Mouse (Mus musculus): ENCODE measurements around the gene Zmat5.

Gene Zmat5

DNA sequence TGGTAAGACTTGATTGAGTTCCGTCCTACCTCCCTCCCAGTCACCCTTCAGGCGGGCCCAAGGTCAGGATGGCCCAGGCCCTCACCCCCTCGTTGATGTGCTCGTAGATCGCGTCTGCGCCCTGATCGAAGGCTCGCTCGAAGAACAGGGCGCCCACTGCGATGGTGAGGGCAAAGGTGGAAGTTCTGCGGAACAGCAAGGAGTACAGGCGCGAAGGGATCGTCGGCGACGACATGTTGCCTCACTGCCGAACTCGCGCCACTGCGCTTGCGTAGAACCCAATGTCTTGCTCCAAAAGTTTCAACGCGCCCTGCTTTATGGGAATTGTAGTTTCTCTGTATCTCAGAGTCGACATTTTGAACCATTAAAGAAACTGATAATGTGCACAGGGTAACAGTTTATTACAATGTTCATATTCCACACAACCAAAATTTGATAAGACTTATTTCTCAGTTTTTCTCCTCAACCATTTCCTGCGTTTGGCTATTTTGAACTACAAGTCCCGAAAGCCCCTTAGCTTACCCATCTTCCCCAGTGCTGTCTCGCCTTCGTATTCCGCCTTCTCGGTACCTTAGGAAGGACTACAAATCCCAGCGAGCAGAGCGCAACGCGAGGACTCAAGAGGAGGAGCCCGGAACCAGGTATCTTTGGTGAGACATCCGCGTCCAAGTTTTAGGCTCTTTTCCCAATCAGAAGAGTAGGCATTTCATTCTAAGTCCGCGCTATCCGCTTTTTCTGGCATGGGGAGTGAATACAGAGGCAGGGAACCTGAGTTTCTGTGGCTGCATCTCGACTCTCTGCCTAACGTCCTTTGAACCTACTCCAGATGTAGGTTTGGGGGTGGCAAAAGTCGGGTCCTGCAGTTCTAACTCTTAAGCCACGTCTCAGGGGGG is at the start of gene Zmat5, which contains the start of gene Uqcr10:
Gene Zmat5, plus strand, starts transcription at position 607 of the 893 bp plus-strand sequence.
Gene Uqcr10, minus strand, starts transcription at position 271 of the 893 bp plus-strand sequence.
- peak; percentile 88 for DNase-seq

DNA sequence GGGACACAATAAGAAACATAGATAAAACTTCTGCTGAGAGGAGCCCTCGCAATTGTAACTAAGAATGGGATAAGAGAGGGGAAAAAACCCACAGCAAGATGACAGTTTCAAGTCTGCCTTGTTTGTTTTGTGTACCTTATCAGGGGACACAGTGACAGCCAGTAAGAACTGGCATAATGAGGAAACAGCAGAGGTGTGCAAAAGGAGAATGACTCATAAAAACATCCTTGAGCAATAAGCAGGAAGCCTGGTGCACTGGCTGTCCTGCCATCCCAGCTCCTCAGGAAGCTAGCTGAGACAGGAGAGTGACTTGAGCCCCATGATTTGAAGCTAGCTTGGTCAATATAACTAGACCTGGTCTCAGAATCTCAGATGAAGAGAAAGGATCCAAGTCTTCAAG is 44.7 kb upstream of the Zmat5 start:
- DNase-seq = no peak

DNA sequence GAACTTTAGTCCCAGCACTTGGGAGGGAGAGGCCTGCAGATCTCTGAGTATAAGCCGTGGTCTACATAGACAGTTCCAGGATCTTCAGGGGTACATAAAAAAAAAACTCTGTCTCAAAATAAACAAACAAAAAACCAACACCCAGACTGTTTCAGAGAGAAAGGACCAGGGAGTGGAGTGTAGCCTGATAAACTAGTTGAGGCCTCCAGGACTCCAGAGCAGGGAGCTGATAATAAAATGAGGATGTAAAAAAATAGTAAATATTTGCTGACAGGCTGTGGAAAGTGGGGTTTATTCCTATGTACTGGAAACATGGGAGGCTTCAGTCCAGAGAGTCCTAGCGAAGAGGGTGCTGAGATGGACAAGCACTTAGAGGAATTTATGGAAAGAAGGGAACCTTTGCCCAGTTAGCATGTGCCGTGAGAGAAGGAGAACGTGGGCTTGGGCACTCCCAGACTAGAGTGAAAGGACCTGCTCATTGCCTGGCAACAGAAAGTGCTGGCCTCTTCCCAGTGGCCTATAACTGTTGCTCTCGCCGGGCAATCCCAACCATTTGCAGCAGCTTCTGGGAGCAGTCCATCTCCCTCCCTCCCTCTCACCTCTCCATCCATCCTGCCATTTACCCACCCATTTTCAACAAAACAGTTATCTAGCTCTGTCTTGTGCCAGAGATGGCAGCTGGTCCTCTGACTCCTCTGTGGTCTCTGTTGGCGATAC is 44.0 kb upstream of the Zmat5 start:
- DNase-seq = no peak

DNA sequence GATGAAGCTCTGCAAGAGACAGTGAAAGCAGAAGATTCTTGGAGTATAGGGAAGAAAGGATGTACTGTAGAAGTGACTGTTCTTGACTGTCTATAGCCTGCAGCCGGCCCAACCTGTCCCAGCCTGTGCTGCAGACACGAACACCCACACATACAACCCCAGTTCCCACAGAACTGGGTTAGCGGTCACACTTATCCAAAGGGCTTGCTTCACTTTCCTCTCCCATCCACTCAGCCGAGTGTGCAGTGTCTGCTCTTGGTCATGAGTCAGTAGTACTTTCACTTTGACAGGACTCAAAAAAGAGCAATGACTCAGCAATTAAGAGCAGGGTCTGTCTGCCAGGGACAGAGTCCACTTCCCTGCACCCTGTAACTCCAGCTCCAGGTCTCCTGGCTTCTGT is 43.2 kb upstream of the Zmat5 start:
- no peak for DNase-seq

GRCm38 (mm10) chr11:4661871-4662495 is 42.5 kb upstream of the Zmat5 start:
- DNase-seq = peak; percentile 38

- DNase-seq = no peak
These were observed 42.0 kb upstream of the Zmat5 start for GRCm38 (mm10) chr11:4662496-4662878.

DNA sequence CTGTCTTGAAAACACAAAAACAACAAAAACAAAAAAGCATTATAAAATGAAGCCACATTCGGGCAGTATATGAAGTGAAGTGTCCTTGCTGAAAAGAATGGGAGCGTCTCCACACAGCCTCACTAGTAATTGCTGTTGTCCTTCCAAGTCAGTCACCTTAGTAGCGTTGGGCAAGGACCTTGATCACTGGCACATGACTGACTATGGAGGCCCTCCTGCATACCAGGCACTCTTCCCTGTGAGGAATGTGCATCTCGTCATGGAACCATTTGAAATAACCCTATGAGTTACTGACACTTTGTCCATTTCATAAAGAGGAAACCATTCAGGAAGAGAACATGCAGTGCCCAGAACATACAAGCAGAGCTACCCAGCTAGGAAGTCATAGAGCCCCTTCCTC is 32.7 kb upstream of the Zmat5 start:
- no peak for DNase-seq

DNA sequence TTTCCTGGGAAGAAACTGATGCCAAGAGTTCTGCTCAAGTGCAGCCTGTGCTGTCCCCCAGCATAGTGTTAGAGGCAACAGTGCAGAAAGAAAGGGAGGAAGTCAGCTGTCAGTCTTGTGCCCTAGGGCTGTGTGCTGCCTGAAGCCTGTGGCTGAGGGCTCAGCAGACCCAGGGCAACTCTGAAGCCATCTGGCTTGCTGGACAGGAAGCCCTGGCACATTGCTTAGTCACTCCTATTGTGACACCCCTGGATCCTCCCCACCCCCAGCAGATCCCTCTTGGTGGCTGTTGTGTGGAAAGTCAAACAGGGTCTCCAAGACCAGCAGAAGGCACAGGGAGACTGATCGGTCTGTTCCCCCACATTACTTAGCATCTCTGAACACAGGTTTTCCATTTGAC is 29.9 kb upstream of the Zmat5 start:
- DNase-seq = no peak

GRCm38 (mm10) chr11:4675126-4675562 is 29.3 kb upstream of the Zmat5 start:
- DNase-seq = no peak

DNA sequence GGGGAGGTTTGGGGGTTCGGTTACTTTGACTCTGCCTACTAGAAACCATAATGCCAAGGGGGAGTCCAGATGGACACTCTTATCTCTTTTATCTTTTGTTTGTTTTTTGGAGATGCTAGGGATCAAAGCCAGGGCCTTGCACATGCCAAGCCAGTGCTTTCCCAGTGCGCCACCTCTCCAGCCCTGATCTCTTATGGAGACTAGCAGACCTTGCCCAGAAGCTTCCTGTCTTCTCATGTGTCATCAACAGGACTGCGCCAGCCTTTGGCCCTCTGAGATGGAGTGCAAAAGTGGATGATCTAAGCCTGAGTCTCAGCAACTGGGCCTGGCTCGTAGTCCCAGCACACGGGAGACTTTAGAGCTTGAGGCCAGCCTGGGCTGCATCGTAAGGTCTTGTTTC is 28.8 kb upstream of the Zmat5 start:
- no peak for DNase-seq

DNA sequence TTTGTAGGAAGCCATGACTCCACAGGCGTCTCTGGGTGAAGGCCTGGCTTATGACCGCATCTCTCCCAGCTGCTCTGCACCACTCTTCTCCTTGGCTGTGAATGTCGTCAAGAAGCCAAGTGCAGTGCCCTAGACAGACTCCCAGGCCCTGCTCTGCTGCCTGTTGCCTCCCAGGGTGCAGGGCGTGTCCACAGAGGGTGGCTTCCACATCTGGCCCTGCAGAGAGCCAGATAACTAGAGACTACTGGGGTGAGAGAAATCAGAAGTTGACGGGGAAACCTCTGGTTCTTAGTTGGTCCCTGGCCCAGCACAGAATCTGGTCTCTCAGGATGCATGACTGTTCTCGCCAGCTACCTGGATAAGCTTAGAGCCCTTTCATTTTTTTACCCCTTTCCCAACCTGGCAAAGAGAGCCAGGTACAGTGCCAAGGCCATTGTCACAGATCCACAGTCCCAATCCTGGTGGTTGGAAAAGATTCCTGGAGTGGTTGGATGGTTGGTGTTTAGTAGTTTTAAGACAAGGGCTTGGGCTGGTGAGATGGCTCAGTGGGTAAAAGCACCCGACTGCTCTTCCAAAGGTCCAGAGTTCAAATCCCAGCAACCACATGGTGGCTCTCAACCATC is 27.1 kb upstream of the Zmat5 start:
- DNase-seq = no peak

DNA sequence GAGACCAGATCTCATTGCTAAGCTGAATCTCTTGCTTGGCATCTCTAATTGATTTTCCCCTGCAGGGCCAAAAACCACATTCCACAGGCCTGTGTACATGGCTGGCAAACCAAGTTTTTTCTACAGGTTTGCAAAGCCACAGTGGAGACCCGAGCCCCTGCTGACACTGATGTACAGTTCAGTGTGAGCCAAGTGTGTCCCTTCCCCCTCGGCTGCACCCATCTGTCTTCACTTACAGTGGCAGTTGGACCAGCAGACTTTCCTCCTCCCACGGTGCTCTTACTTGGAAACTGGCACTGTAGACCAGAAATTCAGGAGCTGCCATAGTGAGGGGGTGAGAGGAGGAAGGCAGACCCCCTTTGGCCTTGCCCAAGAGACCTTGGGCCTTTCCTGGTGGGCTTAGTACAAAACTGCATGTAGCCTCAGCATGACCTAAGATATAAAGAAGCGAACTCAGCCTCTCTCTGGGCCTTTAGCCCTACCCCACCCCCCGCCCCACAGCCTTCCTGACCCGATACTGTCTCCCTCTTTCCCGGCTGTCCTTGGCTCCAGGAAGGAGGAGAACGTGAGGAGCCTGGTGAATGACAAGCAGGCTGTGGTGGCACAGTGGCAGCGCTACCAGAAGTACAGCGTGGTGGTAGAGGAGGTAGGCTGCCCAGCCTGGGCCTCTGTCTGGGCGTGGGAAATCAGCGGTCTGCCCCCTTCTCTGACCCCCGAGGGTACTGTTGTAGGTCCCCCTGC is 25.6 kb upstream of the Zmat5 start:
- no peak for DNase-seq

GRCm38 (mm10) chr11:4679441-4679832 is 25.0 kb upstream of the Zmat5 start:
- DNase-seq = no peak

DNA sequence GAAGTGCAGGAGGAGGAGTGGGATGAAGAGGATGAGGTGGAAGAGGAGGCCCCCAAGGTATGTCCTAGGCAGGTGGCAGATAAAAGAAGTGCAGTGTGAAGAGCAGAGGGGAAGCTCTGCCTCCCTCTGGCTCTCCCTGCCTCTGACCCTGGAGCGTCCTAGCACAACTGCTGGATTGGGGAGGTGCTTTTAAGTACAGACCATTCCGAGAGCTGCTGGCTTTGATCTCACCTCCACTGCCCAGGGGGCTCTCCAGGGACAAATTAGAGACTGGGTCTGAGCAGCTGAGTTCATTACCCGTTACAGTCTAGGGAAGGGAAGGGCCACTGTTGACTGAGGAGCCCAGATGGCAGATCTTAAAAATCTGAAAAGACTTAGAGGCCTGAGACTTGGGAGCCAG is 24.4 kb upstream of the Zmat5 start:
- DNase-seq = no peak

- DNase-seq = no peak
These were observed 21.0 kb upstream of the Zmat5 start for GRCm38 (mm10) chr11:4683516-4683915.

- DNase-seq = no peak
These were observed 20.3 kb upstream of the Zmat5 start for GRCm38 (mm10) chr11:4684186-4684585.

DNA sequence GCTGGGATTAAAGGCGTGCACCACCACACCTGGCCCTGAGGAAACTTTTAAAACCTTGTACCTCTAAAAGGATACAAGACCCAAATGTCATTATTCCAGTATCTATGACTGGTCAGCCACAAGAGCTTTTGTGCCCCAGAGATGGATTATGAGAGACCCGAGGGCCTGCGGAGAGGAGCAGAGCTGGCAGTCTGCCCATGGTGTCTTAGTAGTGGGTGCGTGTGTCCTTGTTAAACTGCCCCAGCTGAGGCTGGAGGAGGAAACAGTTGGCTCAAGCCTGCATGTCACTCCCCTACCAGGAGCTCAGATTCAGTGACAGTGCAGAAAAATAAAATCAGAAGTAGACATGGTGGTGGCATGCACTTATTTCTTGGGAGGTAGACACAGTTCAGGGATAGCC is 19.4 kb upstream of the Zmat5 start:
- no peak for DNase-seq

- DNase-seq = no peak
These were observed 19.0 kb upstream of the Zmat5 start for GRCm38 (mm10) chr11:4685510-4685909.

- DNase-seq = no peak
These were observed 17.5 kb upstream of the Zmat5 start for GRCm38 (mm10) chr11:4687027-4687426.

DNA sequence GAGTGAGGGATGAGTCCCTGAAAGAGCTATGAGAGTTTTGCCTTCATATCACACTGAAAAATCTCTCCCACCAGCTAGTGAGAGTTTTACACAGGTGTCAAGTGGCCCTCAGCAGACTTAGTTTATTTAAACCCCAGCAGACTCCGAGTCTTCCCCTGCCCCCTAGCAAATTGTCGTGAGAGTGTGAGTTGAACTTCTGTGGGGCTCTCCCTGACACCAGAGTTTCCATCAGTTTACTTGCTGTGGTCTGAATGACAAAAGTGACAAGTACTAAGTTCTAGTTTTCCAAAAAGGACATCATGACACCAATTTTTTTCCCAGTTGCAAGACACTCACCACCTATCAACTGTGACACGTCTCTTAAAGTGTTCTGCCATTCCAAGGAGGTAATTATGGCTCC is 16.6 kb upstream of the Zmat5 start:
- no peak for DNase-seq

DNA sequence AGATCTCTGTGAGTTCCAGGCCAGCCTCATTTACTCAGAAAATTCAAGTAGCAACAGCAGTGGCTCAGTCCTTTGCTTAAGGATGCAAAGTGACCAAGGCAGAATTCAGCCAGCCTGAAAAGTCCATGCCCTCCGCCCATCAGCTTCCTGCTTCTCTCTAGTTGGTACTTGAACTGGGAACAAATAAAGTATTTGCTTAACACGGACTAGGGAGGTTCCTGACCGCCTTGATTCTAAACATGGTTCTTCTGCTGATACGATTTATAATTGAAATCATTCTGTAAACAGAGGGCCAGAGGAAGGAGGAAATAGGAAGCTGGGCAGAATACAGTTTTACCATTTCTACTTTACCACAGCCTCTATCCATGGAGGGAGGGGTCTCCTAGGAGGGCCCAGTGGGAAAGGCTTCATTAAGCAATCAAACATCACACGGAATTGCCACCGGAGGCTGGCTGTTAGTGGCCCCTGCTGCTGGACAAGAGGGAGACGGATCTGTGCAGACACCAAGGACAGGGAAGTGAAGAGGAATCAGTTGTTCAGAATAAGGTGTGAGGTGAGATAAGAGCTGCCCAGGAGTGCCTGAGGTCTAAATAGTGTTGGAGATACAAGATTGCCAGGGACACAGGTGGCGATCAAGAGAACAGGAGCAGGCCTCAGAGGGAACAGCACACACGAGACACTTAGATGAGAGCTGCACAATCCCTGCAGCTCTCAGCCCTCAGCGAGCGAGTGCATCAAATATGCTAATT is 15.7 kb upstream of the Zmat5 start:
- DNase-seq = no peak

GRCm38 (mm10) chr11:4690353-4690752 is 14.1 kb upstream of the Zmat5 start:
- DNase-seq = no peak

Measured in cerebellum, adult 11 months (tissue).